Mouse (Mus musculus) limb, embryonic 15.5 days (tissue): ENCODE data around the gene Olfr322. TPM values are rescaled to one million over a fixed set of nuclear protein-coding genes. Genes with fewer than 3 reads are reported as not detected.
"Not testable (repeated sequence)": the region's sequence is repeated elsewhere in the genome, so short reads cannot be mapped to it uniquely, and the experiment has no call there.

Experiments used
- ATAC-seq: fragments of 200-750 bp; cut with Nextera tagmentation; 2 replicates; pipeline ENCODE4 v1.8.0; 2017; ENCODE audit warnings: low read depth, moderate TSS enrichment; ENCODE audit not compliant: insufficient number of reproducible peaks, low FRiP score, low TSS enrichment
- H3K27ac ChIP-seq: fragments of 300-500 bp; sonication (generic); 2 replicates; pipeline ENCODE4 v1.5.1; 2015; ENCODE audit warnings: moderate library complexity, mild to moderate bottlenecking, inconsistent platforms
- H3K27me3 ChIP-seq: fragments of 300-500 bp; sonication (generic); 2 replicates; pipeline ENCODE4 v1.6.1; 2015; ENCODE audit warnings: inconsistent platforms
- H3K36me3 ChIP-seq: fragments of 300-500 bp; sonication (generic); 2 replicates; pipeline ENCODE4 v1.6.1; 2015; ENCODE audit warnings: inconsistent platforms
- H3K4me1 ChIP-seq: fragments of 300-500 bp; sonication (generic); 2 replicates; pipeline ENCODE4 v1.6.1; 2015; ENCODE audit warnings: inconsistent platforms
- H3K4me2 ChIP-seq: fragments of 300-500 bp; sonication (generic); 2 replicates; pipeline ENCODE4 v1.6.1; 2015; ENCODE audit warnings: mild to moderate bottlenecking, inconsistent platforms
- H3K4me3 ChIP-seq: fragments of 300-500 bp; sonication (generic); 2 replicates; pipeline ENCODE4 v1.5.1; 2015; ENCODE audit warnings: mild to moderate bottlenecking, inconsistent platforms
- H3K9ac ChIP-seq: fragments of 300-500 bp; sonication (generic); 2 replicates; pipeline ENCODE4 v1.6.1; 2015; ENCODE audit warnings: inconsistent platforms
- H3K9me3 ChIP-seq: fragments of 300-500 bp; sonication (generic); 2 replicates; pipeline ENCODE4 v1.6.1; 2016; ENCODE audit warnings: inconsistent platforms
- WGBS: fragments of 180-500 bp; shearing (Covaris S2); methylation state at CpG from one replicate; pipeline ENCODE4 v1.1.7; 2015; 5-methylcytosine and 5-hydroxymethylcytosine counted together
- polyA plus RNA-seq: library from polyadenylated mRNA; unstranded; fragments of >200 nt; fragmentation: Nextera tagmentation; extraction: Ambion mirVana; gene quantifications from 2 replicates; pipeline ENCODE4 v1.2.1, GENCODE M21; 2015

Gene Olfr322
- polyA plus RNA-seq, 1 experiment from 2014 or later, result not detected

- no peak overlapping the region for H3K27ac ChIP-seq
- no peaks in the 10 kb centered on the region for H3K9me3 ChIP-seq
- H3K36me3 ChIP-seq, result no peaks in the 10 kb centered on the region
- no peak overlapping the region for H3K4me3 ChIP-seq
- no peak overlapping the region for H3K9ac ChIP-seq
- ATAC-seq, result no peak
- H3K4me1 ChIP-seq, result peaks cover 10% of the 10 kb centered on the region; the same call in 1 of the 2 replicates
- H3K4me2 ChIP-seq, result no peak overlapping the region
- peaks cover 34% of the 10 kb centered on the region for H3K27me3 ChIP-seq
- WGBS, result 28% methylated on average over 14 of the region's 14 CpGs
Observed at GRCm38 (mm10) chr11:58641057-58641456, 17.5 kb upstream of the Olfr322 start.

- ATAC-seq, result no peak
- Histone ChIP-seq H3K36me3 (no peaks in the 10 kb centered on the region), H3K4me3 (no peak overlapping the region), H3K4me1 (peaks cover 10% of the 10 kb centered on the region; the same call in 1 of the 2 replicates), H3K27me3 (peaks cover 34% of the 10 kb centered on the region), H3K4me2 (no peak overlapping the region), H3K27ac (no peak overlapping the region), H3K9me3 (no peaks in the 10 kb centered on the region), H3K9ac (no peak overlapping the region)
- 71% methylated on average over 13 of the region's 13 CpGs for whole genome bisulfite sequencing
Observed at GRCm38 (mm10) chr11:58641638-58642358, 16.8 kb upstream of the Olfr322 start.

DNA sequence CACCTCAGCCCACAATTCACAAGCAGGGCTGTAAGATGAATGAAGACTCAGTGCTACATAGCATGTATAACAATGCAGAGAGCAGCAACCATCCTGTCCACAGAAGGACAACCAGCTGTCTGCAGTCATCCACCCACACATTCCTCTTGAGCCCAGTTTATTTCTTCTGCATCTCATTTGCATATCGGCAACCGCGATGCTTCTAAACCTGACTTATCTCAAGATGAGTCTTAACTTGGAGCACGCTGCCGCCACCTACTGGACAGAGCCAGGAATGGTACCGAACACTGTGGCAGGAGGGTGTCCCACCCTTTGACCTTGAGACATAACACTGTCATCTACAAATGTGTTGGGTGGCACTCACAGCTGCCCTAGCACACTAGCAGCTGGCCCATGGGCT lies 15.2 kb upstream of the Olfr322 start:
- no peak overlapping the region for H3K4me2 ChIP-seq
- no peak overlapping the region for H3K4me3 ChIP-seq
- H3K9ac ChIP-seq, result no peak overlapping the region
- no peak for ATAC-seq
- WGBS, result 36% methylated on average over 6 of the region's 6 CpGs
- no peak overlapping the region for H3K27ac ChIP-seq
- H3K9me3 ChIP-seq, result no peaks in the 10 kb centered on the region
- peaks cover 10% of the 10 kb centered on the region; the same call in 1 of the 2 replicates for H3K4me1 ChIP-seq
- H3K27me3 ChIP-seq, result peaks cover 29% of the 10 kb centered on the region
- no peaks in the 10 kb centered on the region for H3K36me3 ChIP-seq

DNA sequence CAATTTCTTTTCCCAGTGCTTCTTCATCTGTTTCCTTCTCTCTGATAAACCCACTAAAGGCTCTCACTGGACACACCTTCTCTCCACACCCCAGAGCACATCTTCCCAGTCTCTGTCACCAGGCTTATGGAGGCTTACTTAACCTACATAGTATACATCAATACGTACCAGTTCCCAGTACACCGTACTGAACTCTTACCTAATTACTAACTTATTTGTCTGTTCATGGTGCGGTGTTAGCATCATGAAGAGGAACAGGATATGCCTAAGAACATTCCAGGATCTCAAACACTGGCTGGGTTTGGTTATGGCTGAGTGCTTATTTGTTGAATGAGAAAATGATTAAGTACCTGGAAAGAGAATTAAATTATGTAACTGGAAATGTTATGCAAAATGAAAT lies 3.4 kb upstream of the Olfr322 start:
- H3K27ac ChIP-seq, result no peak overlapping the region
- no peaks in the 10 kb centered on the region for H3K27me3 ChIP-seq
- H3K4me1 ChIP-seq, result no peaks in the 10 kb centered on the region
- no peak for ATAC-seq
- no peaks in the 10 kb centered on the region for H3K9me3 ChIP-seq
- H3K4me3 ChIP-seq, result no peak overlapping the region
- no peak overlapping the region for H3K4me2 ChIP-seq
- WGBS, result 85% methylated on average over 3 of the region's 3 CpGs
- no peaks in the 10 kb centered on the region for H3K36me3 ChIP-seq
- H3K9ac ChIP-seq, result no peak overlapping the region

DNA sequence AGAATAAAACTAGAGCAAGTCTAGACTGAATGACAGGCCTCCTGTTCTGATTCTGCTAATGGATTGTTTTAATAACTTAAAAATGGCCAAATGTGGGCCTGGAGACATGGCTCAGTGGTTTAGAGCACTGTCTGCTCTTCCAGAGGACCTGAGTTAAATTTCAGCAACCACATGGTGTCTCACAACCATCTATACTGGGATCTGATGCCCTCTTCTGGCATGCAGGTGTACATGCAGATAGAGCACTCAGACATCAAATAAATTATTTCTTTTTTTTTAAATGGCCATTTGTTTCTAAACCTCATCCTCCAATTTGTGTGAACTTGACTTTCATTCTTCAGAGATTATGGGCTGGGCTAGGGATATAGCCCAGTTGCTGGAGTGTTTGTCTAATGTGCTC lies 10.7 kb downstream of the Olfr322 start:
- no peaks in the 10 kb centered on the region for H3K27me3 ChIP-seq
- H3K27ac ChIP-seq, result no peak overlapping the region
- ATAC-seq, result no peak
- no peaks in the 10 kb centered on the region for H3K36me3 ChIP-seq
- no peak overlapping the region for H3K4me2 ChIP-seq
- no peaks in the 10 kb centered on the region for H3K4me1 ChIP-seq
- no peak overlapping the region for H3K4me3 ChIP-seq
- H3K9me3 ChIP-seq, result no peaks in the 10 kb centered on the region
- no peak overlapping the region for H3K9ac ChIP-seq

DNA sequence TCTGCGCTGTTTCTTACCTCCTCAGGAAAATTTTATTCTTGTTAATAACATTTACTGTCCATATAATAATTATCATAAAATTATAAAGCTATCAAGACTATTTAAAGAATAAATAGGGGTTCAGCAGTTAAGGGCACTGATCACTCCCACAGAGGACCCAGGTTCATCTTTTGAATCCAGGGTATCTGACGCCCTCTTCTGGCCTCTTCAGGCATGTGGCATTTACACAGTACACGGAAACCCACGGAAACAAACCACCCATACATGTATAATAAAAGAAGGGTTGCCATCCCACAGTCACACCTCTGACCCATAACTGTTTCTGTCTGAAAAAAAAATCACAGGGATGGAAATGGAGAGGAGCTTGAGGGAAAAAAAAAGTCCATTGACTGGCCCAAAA lies 13.2 kb downstream of the Olfr322 start:
- Histone ChIP-seq H3K4me3 (no peak overlapping the region), H3K9ac (no peak overlapping the region), H3K9me3 (no peaks in the 10 kb centered on the region), H3K27ac (no peak overlapping the region), H3K4me2 (no peak overlapping the region), H3K4me1 (no peaks in the 10 kb centered on the region), H3K36me3 (no peaks in the 10 kb centered on the region), H3K27me3 (no peaks in the 10 kb centered on the region)
- 48% methylated on average over 4 of the region's 4 CpGs for WGBS
- no peak for ATAC-seq

DNA sequence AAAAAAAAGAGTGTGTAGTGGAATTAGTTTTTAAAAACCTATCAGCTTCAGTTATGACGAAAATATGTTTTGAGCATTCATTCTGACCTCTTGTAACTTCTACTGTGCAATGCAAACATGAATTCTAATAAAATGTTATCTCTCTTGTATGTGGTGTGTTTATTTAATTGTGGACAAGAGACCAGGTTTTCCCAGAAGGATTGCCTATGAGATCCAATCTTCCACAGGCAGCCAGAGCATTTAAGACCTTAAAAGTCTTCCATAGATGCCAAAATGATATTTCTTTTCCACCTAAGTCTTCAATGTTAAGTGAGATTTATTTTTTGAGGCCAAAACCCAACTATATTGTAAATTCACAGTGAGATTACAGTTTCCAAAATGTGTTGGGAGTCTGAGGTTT lies 22.2 kb downstream of the Olfr322 start, which contains the start of gene Olfr320:
Gene Olfr320 (plus strand): TSS at position 301 of the 400 bp plus-strand sequence.
- Histone ChIP-seq H3K4me2 (no peak within 1 kb of the TSS), H3K9me3 (no peaks in the 10 kb centered on the region), H3K27me3 (no peaks in the 10 kb centered on the region), H3K4me3 (no peak within 1 kb of the TSS), H3K27ac (no peak within 1 kb of the TSS), H3K9ac (no peak within 1 kb of the TSS), H3K4me1 (no peaks in the 10 kb centered on the region), H3K36me3 (no peaks in the 10 kb centered on the region)
- WGBS, result 68% methylated on average over 1 of the region's 1 CpGs
- no peak for ATAC-seq

GRCm38 (mm10) chr11:58698862-58699261 lies 40.3 kb downstream of the Olfr322 start, which contains the start of gene Olfr319:
TSS of gene Olfr319 (plus strand) at chr11:58699162.
- no peak within 1 kb of the TSS for H3K27ac ChIP-seq
- no peak for ATAC-seq
- no peaks in the 10 kb centered on the region for H3K36me3 ChIP-seq
- no peaks in the 10 kb centered on the region for H3K4me1 ChIP-seq
- no peak within 1 kb of the TSS for H3K4me2 ChIP-seq
- no peak within 1 kb of the TSS for H3K4me3 ChIP-seq
- no peak within 1 kb of the TSS for H3K9ac ChIP-seq
- no peaks in the 10 kb centered on the region for H3K27me3 ChIP-seq
- WGBS, result 79% methylated on average over 3 of the region's 3 CpGs
- H3K9me3 ChIP-seq, result no peaks in the 10 kb centered on the region

GRCm38 (mm10) chr11:58709086-58709485 lies 50.5 kb downstream of the Olfr322 start:
- no peak for ATAC-seq
- H3K9ac ChIP-seq, result no peak overlapping the region
- no peaks in the 10 kb centered on the region for H3K9me3 ChIP-seq
- no peak overlapping the region for H3K27ac ChIP-seq
- H3K4me3 ChIP-seq, result no peak overlapping the region
- no peak overlapping the region for H3K4me2 ChIP-seq
- no peaks in the 10 kb centered on the region for H3K4me1 ChIP-seq
- no peaks in the 10 kb centered on the region for H3K27me3 ChIP-seq
- WGBS, result 83% methylated on average over 11 of the region's 11 CpGs
- no peaks in the 10 kb centered on the region for H3K36me3 ChIP-seq

GRCm38 (mm10) chr11:58717723-58718122 lies 59.1 kb downstream of the Olfr322 start:
- not testable (repeated sequence) for H3K4me1 ChIP-seq, H3K4me2 ChIP-seq, H3K36me3 ChIP-seq, H3K9me3 ChIP-seq, ATAC-seq, H3K27me3 ChIP-seq, H3K9ac ChIP-seq, H3K27ac ChIP-seq, H3K4me3 ChIP-seq
- 85% methylated on average over 7 of the region's 7 CpGs for WGBS
